Mouse (Mus musculus): Measurements from ENCODE around the gene Fam3c. TPM values are rescaled to one million over a fixed set of nuclear protein-coding genes. Genes with fewer than 3 reads are reported as not detected.

The Fam3c gene
- polyA plus RNA-seq (2015; fragmentation: Nextera tagmentation; extraction: Ambion mirVana), result 18.5 and 19.9 TPM in 2 replicates

DNA sequence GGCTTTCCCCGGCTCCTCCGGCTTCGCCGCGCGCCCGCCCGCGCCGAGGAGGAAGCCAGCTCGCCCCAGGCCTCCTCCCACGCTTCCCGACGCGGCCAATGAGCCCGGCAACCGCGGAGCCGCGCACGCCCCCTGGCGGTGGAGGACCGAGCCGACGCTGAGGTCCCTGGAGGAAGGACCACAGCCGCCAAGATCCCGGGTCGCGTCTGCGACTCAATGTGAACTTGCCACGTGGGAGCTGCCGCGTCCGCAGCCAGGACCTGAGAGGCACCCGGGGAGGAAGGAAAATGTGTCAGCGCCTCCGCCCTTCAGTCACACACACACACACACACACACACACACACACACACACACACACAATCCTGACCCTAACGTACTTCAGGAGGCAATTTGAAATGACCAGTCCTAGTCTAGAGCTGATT is at the start of gene Fam3c:
Fam3c (minus strand) TSS at position 158 of the 422 bp plus-strand sequence.
- peak within 1 kb of the TSS; percentile 76 for H3K4me2 ChIP-seq (ENCODE audit: low read depth, low read length)
- H3K4me3 ChIP-seq (ENCODE audit: low read depth, low read length), result peak within 1 kb of the TSS; percentile 74
- peaks cover 20% of the 10 kb centered on the region for H3K4me1 ChIP-seq (ENCODE audit: control insufficient read depth, low read depth, low read length)
- peak within 1 kb of the TSS; percentile 76 for H3K27ac ChIP-seq (ENCODE audit: low read length)
- ATAC-seq (ENCODE audit: low read depth), result peak; percentile 91
- no peaks in the 10 kb centered on the region for H3K9me3 ChIP-seq (replicated peaks; ENCODE audit: control insufficient read depth, low read length)
- H3K36me3 ChIP-seq (ENCODE audit: control insufficient read depth, insufficient read depth), result no peaks in the 10 kb centered on the region
- H3K9ac ChIP-seq (ENCODE audit: low read depth, low read length), result peak within 1 kb of the TSS; percentile 74
- under 1% methylated on average over 29 of the region's 38 CpGs for WGBS (ENCODE audit: insufficient replicate concordance)
- no peaks in the 10 kb centered on the region for H3K27me3 ChIP-seq (ENCODE audit: control insufficient read depth, insufficient read depth, low read depth, low read length)

DNA sequence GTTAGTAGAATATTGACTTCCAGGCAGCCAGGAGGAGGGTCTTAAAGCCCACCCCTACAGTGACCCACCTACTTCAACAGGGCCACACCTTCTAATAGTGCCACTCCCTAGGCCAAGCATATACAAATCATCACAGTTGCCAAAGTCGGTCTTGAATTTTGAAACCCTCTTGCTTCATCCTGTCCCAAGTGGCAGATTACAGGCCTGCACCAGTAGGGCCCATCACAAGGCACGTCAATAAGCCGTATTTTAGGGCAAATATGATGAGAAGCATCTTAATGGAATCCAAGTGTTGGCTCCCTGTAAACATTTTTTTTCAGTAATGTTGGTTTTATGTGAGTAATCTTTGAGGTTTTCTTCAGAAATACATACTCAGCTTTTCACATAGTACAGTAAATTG is 49.0 kb upstream of the Fam3c start:
- Histone ChIP-seq H3K9ac (ENCODE audit: low read depth, low read length) (no peak overlapping the region), H3K4me1 (ENCODE audit: control insufficient read depth, low read depth, low read length) (no peaks in the 10 kb centered on the region), H3K4me3 (ENCODE audit: low read depth, low read length) (no peak overlapping the region), H3K36me3 (ENCODE audit: control insufficient read depth, insufficient read depth) (no peaks in the 10 kb centered on the region), H3K27me3 (ENCODE audit: control insufficient read depth, insufficient read depth, low read depth, low read length) (no peaks in the 10 kb centered on the region), H3K4me2 (ENCODE audit: low read depth, low read length) (no peak overlapping the region), H3K27ac (ENCODE audit: low read length) (no peak overlapping the region), H3K9me3 (replicated peaks; ENCODE audit: control insufficient read depth, low read length) (no peaks in the 10 kb centered on the region)
- 54% methylated on average over 3 of the region's 3 CpGs for WGBS (ENCODE audit: insufficient replicate concordance)
- no peak; the same call in 1 of the 2 replicates for ATAC-seq (ENCODE audit: low read depth)

DNA sequence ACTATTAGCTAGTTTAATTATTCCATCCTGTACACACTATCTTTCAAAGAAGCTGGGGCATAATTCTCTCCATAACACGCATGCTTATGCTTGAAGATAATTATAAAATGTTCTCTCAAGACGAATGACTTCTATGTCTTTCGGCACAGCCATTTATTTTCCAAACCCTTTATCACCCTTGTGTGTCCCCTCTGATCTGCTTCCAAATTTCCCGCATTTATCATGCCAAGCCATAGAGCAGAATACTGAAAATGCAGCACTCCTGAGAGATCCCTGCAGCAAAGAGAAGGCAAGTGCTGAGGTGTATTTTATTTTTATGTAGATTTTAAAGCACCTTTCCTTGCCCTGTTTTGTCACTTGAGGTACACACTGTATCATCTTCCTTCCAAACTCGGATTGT is 47.7 kb upstream of the Fam3c start:
- no peaks in the 10 kb centered on the region for H3K4me1 ChIP-seq (ENCODE audit: control insufficient read depth, low read depth, low read length)
- ATAC-seq (ENCODE audit: low read depth), result no peak

GRCm38 (mm10) chr6:22403317-22403716 is 47.3 kb upstream of the Fam3c start:
- Histone ChIP-seq H3K9me3 (replicated peaks; ENCODE audit: control insufficient read depth, low read length) (no peaks in the 10 kb centered on the region), H3K4me3 (ENCODE audit: low read depth, low read length) (no peak overlapping the region), H3K36me3 (ENCODE audit: control insufficient read depth, insufficient read depth) (no peaks in the 10 kb centered on the region), H3K9ac (ENCODE audit: low read depth, low read length) (no peak overlapping the region), H3K27me3 (ENCODE audit: control insufficient read depth, insufficient read depth, low read depth, low read length) (no peaks in the 10 kb centered on the region), H3K27ac (ENCODE audit: low read length) (no peak overlapping the region), H3K4me2 (ENCODE audit: low read depth, low read length) (no peak overlapping the region), H3K4me1 (ENCODE audit: control insufficient read depth, low read depth, low read length) (no peaks in the 10 kb centered on the region)
- WGBS (ENCODE audit: insufficient replicate concordance), result 74% methylated on average over 9 of the region's 9 CpGs
- no peak for ATAC-seq (ENCODE audit: low read depth)

More for the DNA sequence above, 47.7 kb upstream of the Fam3c start:
- WGBS (ENCODE audit: insufficient replicate concordance), result 71% methylated on average over 5 of the region's 5 CpGs
- Histone ChIP-seq H3K9me3 (replicated peaks; ENCODE audit: control insufficient read depth, low read length) (no peaks in the 10 kb centered on the region), H3K36me3 (ENCODE audit: control insufficient read depth, insufficient read depth) (no peaks in the 10 kb centered on the region), H3K4me3 (ENCODE audit: low read depth, low read length) (no peak overlapping the region), H3K9ac (ENCODE audit: low read depth, low read length) (no peak overlapping the region), H3K4me2 (ENCODE audit: low read depth, low read length) (no peak overlapping the region), H3K27me3 (ENCODE audit: control insufficient read depth, insufficient read depth, low read depth, low read length) (no peaks in the 10 kb centered on the region), H3K27ac (ENCODE audit: low read length) (no peak overlapping the region)

DNA sequence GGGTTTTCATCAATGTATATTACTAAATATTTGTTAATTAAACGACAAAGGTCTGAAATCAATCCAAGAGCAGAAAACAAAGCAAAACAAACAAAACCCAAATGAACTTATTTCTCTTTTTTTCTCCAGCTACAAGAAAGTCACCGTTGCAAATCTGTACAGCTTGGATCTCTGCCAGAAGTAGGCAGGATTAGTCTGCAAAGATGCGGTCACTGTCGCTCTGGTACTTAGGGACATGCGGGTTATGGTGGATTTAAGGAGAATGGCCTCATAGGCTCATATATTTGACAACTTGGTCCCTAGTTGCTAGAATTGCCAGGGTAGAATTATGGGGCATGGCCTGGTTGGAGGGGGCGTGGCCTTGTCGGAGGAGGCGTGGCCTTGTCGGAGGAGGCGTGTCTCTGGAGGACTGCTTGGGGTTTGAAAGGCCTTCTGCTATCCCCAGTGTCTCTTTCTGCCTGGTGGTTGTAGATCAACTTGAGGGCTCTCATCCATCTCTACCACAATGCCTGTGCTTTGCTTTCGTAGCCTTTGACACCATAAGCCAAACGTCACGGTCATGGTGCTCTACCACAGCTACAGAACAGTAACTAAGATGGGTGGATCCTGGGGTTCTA is 46.6 kb upstream of the Fam3c start:
- H3K4me3 ChIP-seq (ENCODE audit: low read depth, low read length), result no peak overlapping the region
- no peak for ATAC-seq (ENCODE audit: low read depth)
- no peak overlapping the region for H3K9ac ChIP-seq (ENCODE audit: low read depth, low read length)
- no peak overlapping the region for H3K27ac ChIP-seq (ENCODE audit: low read length)
- H3K36me3 ChIP-seq (ENCODE audit: control insufficient read depth, insufficient read depth), result no peaks in the 10 kb centered on the region
- WGBS (ENCODE audit: insufficient replicate concordance), result 64% methylated on average over 13 of the region's 13 CpGs
- H3K9me3 ChIP-seq (replicated peaks; ENCODE audit: control insufficient read depth, low read length), result no peaks in the 10 kb centered on the region
- no peak overlapping the region for H3K4me2 ChIP-seq (ENCODE audit: low read depth, low read length)
- H3K4me1 ChIP-seq (ENCODE audit: control insufficient read depth, low read depth, low read length), result no peaks in the 10 kb centered on the region
- H3K27me3 ChIP-seq (ENCODE audit: control insufficient read depth, insufficient read depth, low read depth, low read length), result no peaks in the 10 kb centered on the region

DNA sequence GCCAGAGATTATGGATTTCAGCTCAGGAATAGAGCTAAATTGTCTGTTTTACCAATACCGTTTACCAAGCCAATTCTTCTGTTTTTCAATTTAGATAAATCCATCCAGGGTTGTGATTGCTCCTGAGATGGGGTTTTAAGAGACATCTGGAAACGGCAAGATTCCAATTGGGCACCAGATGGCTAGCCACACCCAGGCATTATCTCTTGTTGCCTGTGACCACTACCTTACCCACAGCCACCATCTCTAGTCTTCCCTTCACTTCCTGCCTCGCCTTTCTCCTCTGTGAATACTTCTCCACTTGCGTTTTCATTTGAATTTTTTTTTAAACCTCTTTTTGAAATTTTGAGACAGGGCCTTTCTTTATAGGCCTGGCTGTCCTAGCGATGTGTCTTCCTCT is 46.0 kb upstream of the Fam3c start:
- Histone ChIP-seq H3K9ac (ENCODE audit: low read depth, low read length) (no peak overlapping the region), H3K36me3 (ENCODE audit: control insufficient read depth, insufficient read depth) (no peaks in the 10 kb centered on the region), H3K9me3 (replicated peaks; ENCODE audit: control insufficient read depth, low read length) (no peaks in the 10 kb centered on the region), H3K4me2 (ENCODE audit: low read depth, low read length) (no peak overlapping the region), H3K4me3 (ENCODE audit: low read depth, low read length) (no peak overlapping the region), H3K4me1 (ENCODE audit: control insufficient read depth, low read depth, low read length) (no peaks in the 10 kb centered on the region), H3K27ac (ENCODE audit: low read length) (no peak overlapping the region), H3K27me3 (ENCODE audit: control insufficient read depth, insufficient read depth, low read depth, low read length) (no peaks in the 10 kb centered on the region)
- 27% methylated on average over 5 of the region's 5 CpGs for WGBS (ENCODE audit: insufficient replicate concordance)
- no peak for ATAC-seq (ENCODE audit: low read depth)

GRCm38 (mm10) chr6:22398079-22398774 is 42.2 kb upstream of the Fam3c start:
- no peak overlapping the region for H3K9ac ChIP-seq (ENCODE audit: low read depth, low read length)
- WGBS (ENCODE audit: insufficient replicate concordance), result 61% methylated on average over 7 of the region's 7 CpGs
- no peak overlapping the region for H3K27ac ChIP-seq (ENCODE audit: low read length)
- no peak overlapping the region for H3K4me3 ChIP-seq (ENCODE audit: low read depth, low read length)
- H3K36me3 ChIP-seq (ENCODE audit: control insufficient read depth, insufficient read depth), result no peaks in the 10 kb centered on the region
- no peaks in the 10 kb centered on the region for H3K27me3 ChIP-seq (ENCODE audit: control insufficient read depth, insufficient read depth, low read depth, low read length)
- no peak overlapping the region for H3K4me2 ChIP-seq (ENCODE audit: low read depth, low read length)
- H3K4me1 ChIP-seq (ENCODE audit: control insufficient read depth, low read depth, low read length), result no peaks in the 10 kb centered on the region
- H3K9me3 ChIP-seq (replicated peaks; ENCODE audit: control insufficient read depth, low read length), result no peaks in the 10 kb centered on the region
- ATAC-seq (ENCODE audit: low read depth), result no peak

- H3K4me3 ChIP-seq (ENCODE audit: low read depth, low read length), result no peak overlapping the region
- H3K27ac ChIP-seq (ENCODE audit: low read length), result no peak overlapping the region
- no peaks in the 10 kb centered on the region for H3K27me3 ChIP-seq (ENCODE audit: control insufficient read depth, insufficient read depth, low read depth, low read length)
- H3K36me3 ChIP-seq (ENCODE audit: control insufficient read depth, insufficient read depth), result no peaks in the 10 kb centered on the region
- no peaks in the 10 kb centered on the region for H3K4me1 ChIP-seq (ENCODE audit: control insufficient read depth, low read depth, low read length)
- ATAC-seq (ENCODE audit: low read depth), result no peak
- H3K4me2 ChIP-seq (ENCODE audit: low read depth, low read length), result no peak overlapping the region
- no peak overlapping the region for H3K9ac ChIP-seq (ENCODE audit: low read depth, low read length)
- WGBS (ENCODE audit: insufficient replicate concordance), result 20% methylated on average over 3 of the region's 3 CpGs
- no peaks in the 10 kb centered on the region for H3K9me3 ChIP-seq (replicated peaks; ENCODE audit: control insufficient read depth, low read length)
Observed at GRCm38 (mm10) chr6:22395207-22395606, 39.2 kb upstream of the Fam3c start.

GRCm38 (mm10) chr6:22390654-22391365 is 34.8 kb upstream of the Fam3c start:
- Histone ChIP-seq H3K27ac (ENCODE audit: low read length) (no peak overlapping the region), H3K27me3 (ENCODE audit: control insufficient read depth, insufficient read depth, low read depth, low read length) (no peaks in the 10 kb centered on the region), H3K36me3 (ENCODE audit: control insufficient read depth, insufficient read depth) (no peaks in the 10 kb centered on the region), H3K4me2 (ENCODE audit: low read depth, low read length) (no peak overlapping the region), H3K9ac (ENCODE audit: low read depth, low read length) (no peak overlapping the region), H3K9me3 (replicated peaks; ENCODE audit: control insufficient read depth, low read length) (no peaks in the 10 kb centered on the region), H3K4me1 (ENCODE audit: control insufficient read depth, low read depth, low read length) (no peaks in the 10 kb centered on the region), H3K4me3 (ENCODE audit: low read depth, low read length) (no peak overlapping the region)
- ATAC-seq (ENCODE audit: low read depth), result no peak
- 50% methylated on average over 13 of the region's 13 CpGs for WGBS (ENCODE audit: insufficient replicate concordance)
